Mouse (Mus musculus) heart, postnatal 10 days (tissue): ENCODE data around the gene Copg1. TPM values are rescaled to one million over a fixed set of nuclear protein-coding genes. Genes with fewer than 3 reads are reported as not detected.

Experiments
- DNase-seq, 2 experiments: peaks; one replicate each; pipeline ENCODE4 v3.0.0; 2021
- intact Hi-C: fragments of 180-260 bp; cut with DNase I; formaldehyde crosslinking; loops from one replicate; pipeline ENCODE4 v1.15.1; 2025
- total RNA-seq, 2 experiments: library from RNA; stranded (reverse); gene quantifications; 2 replicates each; pipeline ENCODE4 v1.2.3; 2021

Gene Copg1
- total RNA-seq = 10 to 100 TPM; 65.8 to 72.8 TPM

DNA sequence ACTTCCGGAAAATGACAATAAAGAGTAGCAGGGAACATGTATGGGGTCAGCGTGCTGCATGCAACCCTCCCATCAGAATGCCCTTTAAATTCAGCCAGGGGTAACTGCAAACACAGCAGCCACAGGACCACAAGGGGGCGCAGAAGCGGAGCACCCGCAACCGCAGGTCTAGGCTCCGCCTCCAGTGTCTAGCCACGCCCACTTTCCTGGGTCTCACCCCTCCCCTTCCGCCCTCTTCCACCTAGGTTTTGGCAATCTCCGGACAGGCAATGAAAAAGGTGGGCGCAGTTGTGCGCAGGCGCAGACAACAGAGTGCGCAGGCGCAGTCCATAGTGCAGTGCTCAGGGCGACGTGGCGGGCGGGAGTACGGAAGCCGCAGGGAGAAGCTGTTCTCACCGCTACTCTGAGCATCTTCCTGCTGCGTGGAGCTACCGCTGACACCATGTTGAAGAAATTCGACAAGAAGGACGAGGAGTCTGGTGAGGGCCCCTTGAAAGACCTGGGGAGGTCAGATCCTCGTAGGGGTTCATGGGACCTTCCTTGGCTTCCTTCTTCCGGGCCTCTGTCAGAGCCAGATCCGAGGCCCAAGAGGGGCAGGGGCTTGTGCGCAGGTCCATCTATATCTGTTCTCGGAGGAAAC lies at the start of gene Copg1:
Gene Copg1, plus strand, starts transcription at position 221 of the 640 bp plus-strand sequence.
- peak; percentile 100 for DNase-seq
- intact Hi-C loops = loop anchor here (2.0 to 5.0 kb wide), 2 partner anchors 35 to 49 kb away; partner anchors contain the start of genes Cnbp and Isy1

GRCm38 (mm10) chr6:87838551-87839197 lies 48.9 kb upstream of the Copg1 start, which contains the start of gene Isy1:
Gene Isy1, minus strand, starts transcription at chr6:87838798.
- intact Hi-C loops = loop anchor here (2.0 kb wide), 1 partner anchor 48 kb away; the partner anchor contains the start of gene Copg1
- DNase-seq = peak; percentile 97

- intact Hi-C loops = loop anchor here (2.0 kb wide), 1 partner anchor 47 kb away; the partner anchor contains the start of gene Copg1
- DNase-seq = no peak
These were observed 47.7 kb upstream of the Copg1 start for GRCm38 (mm10) chr6:87839797-87840341.

GRCm38 (mm10) chr6:87841635-87842034 lies 46.0 kb upstream of the Copg1 start:
- no peak for DNase-seq

GRCm38 (mm10) chr6:87842254-87842653 lies 45.4 kb upstream of the Copg1 start:
- DNase-seq = peak in 1 of 2 experiments; percentile 9
- intact Hi-C loops = no loop called here

More at GRCm38 (mm10) chr6:87841635-87842034, 46.0 kb upstream of the Copg1 start:
- intact Hi-C loops = no loop called here

GRCm38 (mm10) chr6:87845031-87845695 lies 42.5 kb upstream of the Copg1 start:
- DNase-seq = no peak
- intact Hi-C loops = no loop called here

GRCm38 (mm10) chr6:87846813-87847212 lies 40.8 kb upstream of the Copg1 start:
- peak in 1 of 2 experiments; percentile 18 for DNase-seq
- intact Hi-C loops = no loop called here

DNA sequence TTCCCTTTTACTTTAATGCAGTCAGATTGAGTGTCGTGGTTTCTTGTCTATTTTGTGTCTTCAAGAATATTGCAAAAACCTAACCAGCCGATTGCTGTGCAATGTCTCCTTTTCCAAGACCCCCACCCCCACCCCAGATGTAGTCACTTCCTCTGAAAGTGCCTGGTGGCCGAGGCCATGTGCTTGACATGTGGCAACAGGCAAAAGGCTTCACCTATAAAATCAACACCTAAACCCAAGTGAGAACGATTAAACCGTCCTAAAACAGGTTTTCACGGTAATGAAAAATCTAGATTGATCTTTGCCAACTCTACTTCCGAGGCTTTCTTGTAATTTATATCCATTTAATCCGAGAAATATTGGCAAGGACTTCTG lies 37.8 kb upstream of the Copg1 start:
- peak in 1 of 2 experiments; percentile 16 for DNase-seq
- intact Hi-C loops = loop anchor here (5.0 kb wide), 1 partner anchor 38 kb away; the partner anchor contains the start of gene Copg1

DNA sequence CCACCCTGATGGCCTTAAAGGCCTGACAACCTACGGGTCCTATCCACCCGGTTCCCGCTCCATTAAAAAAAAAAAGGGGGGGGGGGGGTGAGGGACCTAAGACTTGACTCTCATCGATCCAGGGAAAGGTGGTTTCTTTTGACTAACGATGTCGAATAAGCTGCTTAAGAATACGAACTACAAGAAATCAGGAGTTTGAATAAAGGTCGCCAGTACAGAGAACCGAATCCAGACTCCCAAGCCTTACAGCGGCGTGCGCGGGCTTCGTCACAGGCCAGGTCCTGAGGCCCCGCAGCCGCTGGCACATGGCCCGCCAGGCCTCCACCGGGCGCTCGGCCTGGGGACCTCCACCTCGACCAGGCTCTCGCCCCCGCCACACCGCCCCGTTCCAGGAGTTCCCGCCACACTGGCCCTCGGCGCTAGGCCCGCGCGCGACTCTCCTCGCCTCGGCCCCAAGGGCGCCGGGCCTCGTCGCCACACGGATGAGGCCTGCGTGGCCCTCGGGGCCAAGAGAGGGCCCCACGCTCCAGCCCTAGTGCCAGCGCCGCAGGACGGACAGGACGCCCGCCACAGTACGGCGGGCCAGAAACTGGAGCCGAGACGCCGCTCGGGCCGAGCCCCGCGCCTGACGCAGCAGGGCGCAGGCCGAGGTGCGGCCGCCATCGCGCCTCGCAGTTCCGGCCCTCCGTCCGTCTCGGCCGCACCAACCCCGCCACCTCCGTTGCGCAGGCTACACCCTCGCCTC lies 37.3 kb upstream of the Copg1 start:
- peak; percentile 71 to 72 for DNase-seq
- intact Hi-C loops = loop anchor here (5.0 kb wide), 1 partner anchor 37 kb away; the partner anchor contains the start of gene Copg1

GRCm38 (mm10) chr6:87850900-87851614 lies 36.6 kb upstream of the Copg1 start, which contains the start of gene Cnbp:
Gene Cnbp, minus strand, starts transcription at chr6:87851106.
- intact Hi-C loops = loop anchor here (5.0 kb wide), 1 partner anchor 36 kb away; the partner anchor contains the start of gene Copg1
- peak; percentile 97 for DNase-seq

GRCm38 (mm10) chr6:87851871-87852270 lies 35.7 kb upstream of the Copg1 start:
- no peak for DNase-seq
- intact Hi-C loops = loop anchor here (5.0 kb wide), 1 partner anchor 35 kb away; the partner anchor contains the start of gene Copg1

DNA sequence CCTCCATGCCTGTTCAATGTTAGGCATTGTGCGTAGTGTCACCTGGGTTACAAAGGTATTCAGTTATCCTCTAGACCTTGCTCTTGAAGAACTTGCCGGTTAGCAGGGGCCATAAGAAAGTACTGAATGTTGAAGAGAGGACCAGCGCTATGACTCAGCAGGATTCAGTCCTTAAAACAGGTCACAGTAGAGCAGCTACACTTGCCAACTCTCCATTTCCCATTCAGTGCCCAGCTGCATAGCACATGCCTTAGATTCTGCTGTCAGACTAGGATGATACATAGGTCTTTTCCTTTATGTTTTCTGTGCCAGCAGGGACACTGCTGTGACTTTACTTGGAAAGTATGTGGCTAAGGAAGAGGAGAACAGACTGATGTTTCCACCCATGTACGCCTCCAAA lies 34.2 kb upstream of the Copg1 start:
- intact Hi-C loops = loop anchor here (5.0 kb wide), 1 partner anchor 34 kb away; the partner anchor contains the start of gene Copg1
- DNase-seq = no peak

GRCm38 (mm10) chr6:87857071-87857470 lies 30.5 kb upstream of the Copg1 start:
- intact Hi-C loops = no loop called here
- DNase-seq = no peak

GRCm38 (mm10) chr6:87866211-87866610 lies 21.4 kb upstream of the Copg1 start:
- intact Hi-C loops = no loop called here
- DNase-seq = no peak

DNA sequence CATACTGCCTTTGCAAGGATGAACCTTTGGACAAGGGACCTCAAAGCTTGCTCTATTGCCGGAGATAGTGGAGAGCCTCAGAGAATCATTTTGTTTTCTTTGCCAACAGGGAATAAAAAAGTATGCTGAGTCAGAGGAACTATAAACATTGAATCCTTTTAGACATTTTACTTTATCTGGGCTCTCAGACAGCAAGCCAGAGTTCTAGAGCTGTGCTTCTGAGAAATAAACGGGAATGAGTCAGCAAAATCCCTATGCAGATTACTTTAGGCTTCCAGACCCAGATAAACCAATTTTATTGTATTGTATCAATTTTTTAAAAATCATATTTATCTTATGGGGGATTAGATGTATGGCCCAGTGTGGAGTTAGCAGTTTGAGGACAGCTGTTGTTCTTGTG lies 20.4 kb upstream of the Copg1 start:
- DNase-seq = no peak
- intact Hi-C loops = no loop called here

GRCm38 (mm10) chr6:87868871-87869506 lies 18.6 kb upstream of the Copg1 start:
- intact Hi-C loops = no loop called here

GRCm38 (mm10) chr6:87870440-87870839 lies 17.2 kb upstream of the Copg1 start:
- DNase-seq = no peak
- intact Hi-C loops = no loop called here

More at GRCm38 (mm10) chr6:87868871-87869506, 18.6 kb upstream of the Copg1 start:
- peak; percentile 90 to 92 for DNase-seq

GRCm38 (mm10) chr6:87871240-87871639 lies 16.4 kb upstream of the Copg1 start:
- intact Hi-C loops = no loop called here
- DNase-seq = no peak

GRCm38 (mm10) chr6:87873104-87873503 lies 14.5 kb upstream of the Copg1 start:
- intact Hi-C loops = no loop called here
- DNase-seq = peak; percentile 58 to 79
